Mouse (Mus musculus): Measurements from ENCODE around the gene Dsn1.

GRCm38 (mm10) chr2:156996576-156996975 is 10.4 kb downstream of the Dsn1 start:
- TF ChIP-seq CTCF (IDR thresholded peaks at IDR 0.05) (peak; percentile 81), EP300 (IDR thresholded peaks at IDR 0.05) (no peak)
